Mouse (Mus musculus) neural tube, embryonic 12.5 days (tissue): ENCODE measurements at regions not wholly inside any gene's neighbourhood (a gene's known extent, or its start where the extent isn't known, plus 50 kb on each side); places are given as distances from the start of the nearest gene placed in this dataset.
A peak's percentile ranks its signal among the peaks of the same experiment; 100 is the strongest.
"Not testable (repeated sequence)": the region's sequence is repeated elsewhere in the genome, so short reads cannot be mapped to it uniquely, and the experiment has no call there.

Source experiments
- ATAC-seq: fragments of 200-750 bp; cut with Nextera tagmentation; 2 replicates; pipeline ENCODE4 v1.8.0; 2017; ENCODE audit warnings: low read depth, mild to moderate bottlenecking, moderate TSS enrichment, moderate library complexity; ENCODE audit not compliant: low FRiP score
- H3K27ac ChIP-seq: fragments of 300-500 bp; sonication (generic); 2 replicates; pipeline ENCODE4 v1.5.1; 2016
- H3K27me3 ChIP-seq: fragments of 300-500 bp; sonication (generic); replicated peaks from 2 replicates; pipeline ENCODE4 v1.6.1; 2016; ENCODE audit warnings: mild to moderate bottlenecking
- H3K36me3 ChIP-seq: fragments of 300-500 bp; sonication (generic); 2 replicates; pipeline ENCODE4 v1.6.1; 2016; ENCODE audit warnings: mild to moderate bottlenecking
- H3K4me1 ChIP-seq: fragments of 300-500 bp; sonication (generic); 2 replicates; pipeline ENCODE4 v1.6.1; 2016
- H3K4me2 ChIP-seq: fragments of 300-500 bp; sonication (generic); replicated peaks from 2 replicates; pipeline ENCODE4 v1.6.1; 2016; ENCODE audit warnings: mild to moderate bottlenecking
- H3K4me3 ChIP-seq: fragments of 300-500 bp; sonication (generic); 2 replicates; pipeline ENCODE4 v1.5.1; 2016
- H3K9ac ChIP-seq: fragments of 300-500 bp; sonication (generic); 2 replicates; pipeline ENCODE4 v1.6.1; 2016; ENCODE audit warnings: mild to moderate bottlenecking
- H3K9me3 ChIP-seq: fragments of 300-500 bp; sonication (generic); 2 replicates; pipeline ENCODE4 v1.6.1; 2016; ENCODE audit warnings: mild to moderate bottlenecking
- WGBS: fragments of 180-500 bp; shearing (Covaris S2); methylation state at CpG from one replicate; pipeline ENCODE4 v1.1.7; 2016; 5-methylcytosine and 5-hydroxymethylcytosine counted together

- 16% methylated on average over 3 of the region's 3 CpGs for WGBS
- peak; percentile 56; the same call in 1 of the 2 replicates for ATAC-seq
These were observed 209.0 kb downstream of the Faxc start for GRCm38 (mm10) chr4:22140122-22140521.

GRCm38 (mm10) chr4:22143546-22143945 lies 212.4 kb downstream of the Faxc start:
- Histone ChIP-seq H3K9ac (no peak overlapping the region), H3K27ac (no peak overlapping the region), H3K36me3 (no peaks in the 10 kb centered on the region), H3K4me1 (no peaks in the 10 kb centered on the region; the same call in 1 of the 2 replicates), H3K4me2 (no peak overlapping the region), H3K27me3 (no peaks in the 10 kb centered on the region), H3K9me3 (no peaks in the 10 kb centered on the region), H3K4me3 (no peak overlapping the region)
- WGBS, result 96% methylated on average over 1 of the region's 1 CpGs
- no peak for ATAC-seq

More at GRCm38 (mm10) chr4:22140122-22140521, 209.0 kb downstream of the Faxc start:
- H3K36me3 ChIP-seq, result no peaks in the 10 kb centered on the region
- no peaks in the 10 kb centered on the region for H3K27me3 ChIP-seq
- no peak overlapping the region for H3K27ac ChIP-seq
- H3K4me1 ChIP-seq, result no peaks in the 10 kb centered on the region; the same call in 1 of the 2 replicates
- no peak overlapping the region for H3K4me3 ChIP-seq
- H3K4me2 ChIP-seq, result no peak overlapping the region
- H3K9ac ChIP-seq, result no peak overlapping the region
- no peaks in the 10 kb centered on the region for H3K9me3 ChIP-seq

GRCm38 (mm10) chr4:22144834-22145233 lies 212.5 kb upstream of the Fbxl4 start:
- H3K27ac ChIP-seq, H3K4me3 ChIP-seq, ATAC-seq, H3K9ac ChIP-seq, H3K9me3 ChIP-seq, H3K4me2 ChIP-seq, H3K36me3 ChIP-seq, H3K27me3 ChIP-seq, H3K4me1 ChIP-seq: not testable (repeated sequence)
- 77% methylated on average over 1 of the region's 1 CpGs for WGBS

DNA sequence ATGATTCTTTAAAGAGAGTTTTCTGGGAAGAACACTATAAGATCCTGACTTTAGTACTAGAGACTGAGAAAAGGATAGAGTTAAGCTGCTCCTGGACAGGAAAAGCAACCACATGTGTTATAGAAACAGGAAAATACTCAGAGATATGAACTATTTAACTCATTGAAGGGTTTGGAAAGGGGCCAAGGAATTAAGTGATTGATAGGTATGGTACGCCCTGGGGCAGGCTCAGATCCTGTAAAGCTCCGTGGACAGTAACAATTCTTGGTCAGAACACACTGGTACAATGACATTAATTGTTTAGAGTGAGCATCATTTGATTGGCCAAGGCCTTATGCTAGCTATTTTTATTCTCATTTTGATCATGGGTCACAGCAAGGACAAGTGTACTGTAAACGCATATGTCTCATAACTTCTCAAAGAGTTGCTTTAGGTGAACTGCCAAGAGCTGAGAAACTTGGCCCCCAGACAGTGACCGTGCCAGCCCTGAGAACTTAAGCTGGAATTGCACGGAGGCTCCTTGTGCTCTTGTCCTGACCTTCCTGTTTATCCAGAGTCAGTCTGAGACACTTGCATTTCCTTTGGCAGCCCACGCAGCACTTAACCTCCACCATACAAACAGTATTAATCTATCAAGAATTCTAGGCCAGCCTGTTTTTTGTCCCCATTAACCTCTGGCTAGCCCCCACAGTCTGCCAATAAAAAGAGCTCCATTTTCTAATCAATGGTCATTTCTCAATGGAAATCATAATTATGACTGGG lies 210.5 kb upstream of the Fbxl4 start:
- Histone ChIP-seq H3K4me2 (no peak overlapping the region), H3K4me1 (peaks cover 2% of the 10 kb centered on the region; the same call in 1 of the 2 replicates), H3K27me3 (no peaks in the 10 kb centered on the region), H3K4me3 (no peak overlapping the region), H3K27ac (no peak overlapping the region), H3K36me3 (no peaks in the 10 kb centered on the region), H3K9ac (no peak overlapping the region), H3K9me3 (no peaks in the 10 kb centered on the region)
- 67% methylated on average over 6 of the region's 6 CpGs for WGBS
- ATAC-seq, result no peak

GRCm38 (mm10) chr4:22151899-22152493 lies 205.3 kb upstream of the Fbxl4 start:
- Histone ChIP-seq H3K9me3 (no peaks in the 10 kb centered on the region), H3K27me3 (no peaks in the 10 kb centered on the region), H3K4me3 (no peak overlapping the region), H3K4me2 (0 out of 2 replicates have a peak overlapping the region, but pooled peaks have one; percentile 5), H3K36me3 (no peaks in the 10 kb centered on the region), H3K4me1 (peaks cover 5% of the 10 kb centered on the region; the same call in 1 of the 2 replicates), H3K27ac (no peak overlapping the region), H3K9ac (no peak overlapping the region)
- ATAC-seq, result no peak
- 20% methylated on average over 10 of the region's 10 CpGs for WGBS

DNA sequence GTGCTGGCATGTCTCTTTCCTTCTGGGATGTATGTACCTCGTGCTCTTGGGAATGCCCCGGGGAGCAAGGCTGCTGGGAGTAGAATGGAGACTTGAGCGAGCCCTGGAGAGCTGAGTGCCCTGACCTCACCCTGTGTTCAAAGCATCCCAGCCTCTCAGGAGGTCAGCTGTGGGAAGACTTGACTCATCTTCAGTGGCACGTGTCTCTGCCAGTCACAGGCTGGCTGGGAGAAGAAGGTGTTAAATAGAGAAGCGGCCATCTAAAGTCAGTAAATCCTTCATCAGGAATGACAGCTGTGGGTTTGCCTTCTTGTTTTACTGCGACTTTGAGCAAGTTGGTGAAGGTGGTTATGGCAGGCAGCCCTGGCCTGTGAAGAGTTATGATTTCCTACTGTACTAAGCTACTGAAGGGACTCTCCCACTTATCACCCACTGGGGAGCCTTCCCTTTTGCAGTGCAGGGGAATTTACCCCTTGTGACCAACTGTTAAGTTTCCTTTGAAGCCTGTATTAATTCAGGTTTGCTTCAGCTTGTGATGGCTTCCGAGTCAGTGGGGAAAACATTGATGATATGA lies 204.3 kb upstream of the Fbxl4 start:
- no peak overlapping the region for H3K4me3 ChIP-seq
- peaks cover 5% of the 10 kb centered on the region; the same call in 1 of the 2 replicates for H3K4me1 ChIP-seq
- ATAC-seq, result no peak
- no peaks in the 10 kb centered on the region for H3K36me3 ChIP-seq
- H3K9ac ChIP-seq, result no peak overlapping the region
- 35% methylated on average over 7 of the region's 7 CpGs for WGBS
- H3K27me3 ChIP-seq, result no peaks in the 10 kb centered on the region
- no peak overlapping the region for H3K4me2 ChIP-seq
- H3K9me3 ChIP-seq, result no peaks in the 10 kb centered on the region
- H3K27ac ChIP-seq, result no peak overlapping the region

GRCm38 (mm10) chr4:22153620-22154019 lies 203.7 kb upstream of the Fbxl4 start:
- Histone ChIP-seq H3K9ac (no peak overlapping the region), H3K4me2 (no peak overlapping the region), H3K36me3 (no peaks in the 10 kb centered on the region), H3K27me3 (no peaks in the 10 kb centered on the region), H3K27ac (no peak overlapping the region), H3K9me3 (no peaks in the 10 kb centered on the region), H3K4me1 (peaks cover 5% of the 10 kb centered on the region; the same call in 1 of the 2 replicates), H3K4me3 (no peak overlapping the region)
- no peak for ATAC-seq
- 59% methylated on average over 6 of the region's 6 CpGs for WGBS

DNA sequence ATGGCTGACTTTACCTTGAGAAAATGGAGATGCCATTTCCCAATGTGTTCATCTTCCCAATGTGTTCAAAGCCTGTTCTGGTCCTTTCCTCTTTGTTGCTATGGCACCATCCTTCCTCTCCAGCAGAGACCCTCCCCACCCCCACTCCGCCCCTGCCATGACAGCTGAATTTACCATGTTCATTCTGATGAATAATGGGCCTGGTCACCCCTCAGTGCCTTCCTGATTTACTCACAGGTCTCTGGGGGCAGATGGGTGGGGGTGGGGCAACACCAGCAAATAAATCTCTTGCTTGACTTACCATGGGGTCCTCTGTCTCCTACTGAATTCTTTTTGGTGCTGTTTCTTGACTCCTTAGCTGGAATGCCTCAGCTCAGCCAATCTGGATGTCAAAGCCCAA lies 170.9 kb upstream of the Fbxl4 start:
- Histone ChIP-seq H3K4me1 (peaks cover 6% of the 10 kb centered on the region), H3K9ac (no peak overlapping the region), H3K36me3 (no peaks in the 10 kb centered on the region), H3K4me3 (no peak overlapping the region), H3K4me2 (no peak overlapping the region), H3K27ac (no peak overlapping the region), H3K9me3 (no peaks in the 10 kb centered on the region), H3K27me3 (no peaks in the 10 kb centered on the region)
- ATAC-seq, result peak; percentile 88
- WGBS, result 35% methylated on average over 1 of the region's 1 CpGs

DNA sequence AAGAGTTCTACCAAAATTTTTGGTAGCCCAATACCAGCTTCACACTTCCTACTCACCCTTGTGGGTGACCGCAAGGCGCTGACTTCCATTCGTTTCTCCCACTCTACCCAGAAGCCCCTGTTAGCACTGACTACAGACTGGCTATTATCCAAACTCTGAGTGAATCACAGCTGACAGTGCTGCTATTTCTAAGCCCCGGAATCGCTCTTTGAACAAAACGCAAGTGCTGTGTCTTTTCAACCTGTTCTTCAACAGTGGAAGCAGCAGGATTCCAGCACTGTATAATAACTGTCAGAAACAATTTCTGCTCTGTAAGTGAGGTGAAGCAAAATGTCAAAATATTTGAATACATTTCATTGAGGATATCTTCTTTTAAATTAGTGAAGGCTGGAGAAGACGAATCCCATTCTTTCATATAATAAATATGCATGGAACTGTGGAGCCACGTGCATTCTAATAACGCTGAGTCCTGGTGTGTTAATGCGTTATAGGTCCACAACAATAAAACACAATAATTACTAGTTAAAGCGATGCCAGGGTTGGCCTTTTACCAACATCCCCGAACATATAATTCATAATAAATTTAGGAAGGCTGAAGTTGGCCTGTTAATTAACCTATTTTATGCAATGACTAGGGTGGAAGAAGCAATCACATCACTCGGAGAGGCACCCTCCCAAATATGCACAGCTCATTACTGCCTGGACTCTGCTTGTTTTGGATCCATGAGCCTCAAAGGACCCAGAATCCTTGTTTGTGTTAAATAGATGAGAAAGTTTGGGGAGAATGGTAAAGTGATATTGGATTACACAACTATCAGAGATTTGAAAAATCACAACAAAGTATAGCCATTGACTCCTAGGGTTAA lies 169.0 kb upstream of the Fbxl4 start:
- H3K9ac ChIP-seq, result no peak overlapping the region
- H3K27ac ChIP-seq, result no peak overlapping the region
- no peaks in the 10 kb centered on the region for H3K27me3 ChIP-seq
- H3K4me1 ChIP-seq, result peaks cover 6% of the 10 kb centered on the region
- no peak overlapping the region for H3K4me2 ChIP-seq
- no peak overlapping the region for H3K4me3 ChIP-seq
- no peak for ATAC-seq
- no peaks in the 10 kb centered on the region for H3K36me3 ChIP-seq
- no peaks in the 10 kb centered on the region for H3K9me3 ChIP-seq
- WGBS, result 74% methylated on average over 13 of the region's 13 CpGs

GRCm38 (mm10) chr4:22196501-22196900 lies 160.8 kb upstream of the Fbxl4 start:
- H3K4me1 ChIP-seq, result no peaks in the 10 kb centered on the region
- peak; percentile 61; the same call in 1 of the 2 replicates for ATAC-seq
- H3K4me2 ChIP-seq, result no peak overlapping the region
- H3K36me3 ChIP-seq, result no peaks in the 10 kb centered on the region
- WGBS, result 61% methylated on average over 3 of the region's 3 CpGs
- no peak overlapping the region for H3K4me3 ChIP-seq
- H3K9me3 ChIP-seq, result no peaks in the 10 kb centered on the region
- H3K27ac ChIP-seq, result no peak overlapping the region
- no peaks in the 10 kb centered on the region for H3K27me3 ChIP-seq
- no peak overlapping the region for H3K9ac ChIP-seq

DNA sequence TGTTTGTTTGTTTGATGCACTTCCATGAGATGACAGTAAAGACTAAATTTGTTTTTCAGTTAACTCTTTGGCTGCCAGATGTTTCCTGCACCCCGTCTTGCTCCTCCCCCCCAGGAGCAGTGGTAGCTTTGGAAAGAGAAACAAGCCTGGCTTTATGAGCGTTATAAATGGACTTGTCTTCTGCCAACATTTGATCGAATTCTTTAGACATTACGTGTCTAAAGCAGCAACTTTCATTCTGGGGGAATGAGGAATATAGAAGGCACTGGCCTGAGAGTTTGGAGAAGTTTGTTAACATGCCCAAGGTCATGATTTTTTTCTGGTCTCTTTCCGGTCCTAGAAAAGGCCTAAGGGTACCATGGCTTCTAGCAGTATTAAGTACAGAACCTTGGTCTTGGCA lies 148.8 kb upstream of the Fbxl4 start:
- no peak for ATAC-seq
- Histone ChIP-seq H3K9me3 (no peaks in the 10 kb centered on the region), H3K4me3 (no peak overlapping the region), H3K4me1 (no peaks in the 10 kb centered on the region), H3K36me3 (no peaks in the 10 kb centered on the region), H3K9ac (no peak overlapping the region), H3K27ac (no peak overlapping the region), H3K27me3 (no peaks in the 10 kb centered on the region), H3K4me2 (no peak overlapping the region)
- 80% methylated on average over 5 of the region's 5 CpGs for WGBS

GRCm38 (mm10) chr4:22237640-22238039 lies 119.7 kb upstream of the Fbxl4 start:
- ATAC-seq, result no peak
- no peak overlapping the region for H3K9ac ChIP-seq
- H3K4me2 ChIP-seq, result no peak overlapping the region
- H3K27me3 ChIP-seq, result no peaks in the 10 kb centered on the region
- H3K27ac ChIP-seq, result no peak overlapping the region
- 86% methylated on average over 3 of the region's 3 CpGs for WGBS
- no peaks in the 10 kb centered on the region for H3K4me1 ChIP-seq
- H3K4me3 ChIP-seq, result no peak overlapping the region
- no peaks in the 10 kb centered on the region for H3K36me3 ChIP-seq
- H3K9me3 ChIP-seq, result no peaks in the 10 kb centered on the region
